In genomic region chr8:120229574-120229916, GRCm38 (mm10) we compare ENCODE assay signal across 7 mouse cellular contexts. TPM values are rescaled to one million over a fixed set of nuclear protein-coding genes. Genes with fewer than 3 reads are reported as not detected.
DNase-seq lines count a peak whose midpoint lies in the region; ATAC-seq and TF ChIP-seq lines count a peak whose summit lies in the region.

No protein-coding gene starts in this region.

- H3K36me3 ChIP-seq in CH12.LX (replicated peaks in 1 of 2; ENCODE audit: control insufficient read depth in 1 of 2, insufficient read depth in 1 of 2, low read length in 1 of 2) (peaks cover 0 to 4% of the 10 kb centered on the region in 2 experiments), ES-Bruce4 (ENCODE audit: control insufficient read depth, insufficient read depth, low read length, poor library complexity, severe bottlenecking) (no peaks in the 10 kb centered on the region)
- H3K36me3 ChIP-seq in embryonic facial prominence, embryonic 15.5 days = no peaks in the 10 kb centered on the region
- no peaks in the 10 kb centered on the region for H3K36me3 ChIP-seq in intestine, embryonic 15.5 days

- in situ Hi-C loops in CH12.LX (cut with MboI; ENCODE audit: low pct_ligation_motif_present, low pct_unique_long_range_greater_than_20kb, low sequenced_read_pairs) = no loop called here

- no peaks in the 10 kb centered on the region for H3K79me2 ChIP-seq in CH12.LX (replicated peaks; ENCODE audit: control insufficient read depth, extremely low read depth, insufficient read depth, poor library complexity, severe bottlenecking)

- ATAC-seq in embryonic facial prominence, embryonic 15.5 days (ENCODE audit: insufficient number of reproducible peaks, low FRiP score, low TSS enrichment, low read depth) = no peak
- 0 out of 2 replicates have a peak, but pooled peaks have one; percentile 4 for ATAC-seq in intestine, embryonic 15.5 days

- H3K27me3 ChIP-seq in CH12.LX (replicated peaks) (no peaks in the 10 kb centered on the region), ES-Bruce4 (ENCODE audit: control insufficient read depth, insufficient read depth, low read length, poor library complexity, severe bottlenecking) (0 out of 2 replicates have a peak, but pooled peaks cover 7% of the 10 kb centered on the region)
- no peaks in the 10 kb centered on the region for H3K27me3 ChIP-seq in embryonic facial prominence, embryonic 15.5 days
- H3K27me3 ChIP-seq in intestine, embryonic 15.5 days (replicated peaks) = peaks cover 11% of the 10 kb centered on the region; the same call in 1 of the 2 replicates

- peaks cover 11% of the 10 kb centered on the region for H3K9me3 ChIP-seq in CH12.LX (replicated peaks; ENCODE audit: low read length)
- no peaks in the 10 kb centered on the region for H3K9me3 ChIP-seq in ES-Bruce4 (replicated peaks; ENCODE audit: control insufficient read depth, insufficient read depth, low read length, poor library complexity, severe bottlenecking)
- H3K9me3 ChIP-seq in embryonic facial prominence, embryonic 15.5 days (replicated peaks) = no peaks in the 10 kb centered on the region
- H3K9me3 ChIP-seq in intestine, embryonic 15.5 days = no peaks in the 10 kb centered on the region

- H3K4me2 ChIP-seq in CH12.LX (ENCODE audit: insufficient read depth, low read depth, poor library complexity, severe bottlenecking) = peak overlapping the region; percentile 76; the same call in 1 of the 2 replicates
- H3K4me2 ChIP-seq in embryonic facial prominence, embryonic 15.5 days (replicated peaks) = peak overlapping the region; percentile 97
- peak overlapping the region; percentile 97 for H3K4me2 ChIP-seq in intestine, embryonic 15.5 days (replicated peaks)

- no peak for DNase-seq in CH12.LX (ENCODE audit: extremely low read depth)
- peak; percentile 49 for DNase-seq in lung, postnatal 14 days
- no peak for DNase-seq in spleen, adult 18-20 months
- DNase-seq in cerebellum, adult 9-10 months = no peak

- TF ChIP-seq POLR2A in CH12.LX (IDR thresholded peaks at IDR 0.05; ENCODE audit: low read depth, low read length) (no peak), ES-Bruce4 (IDR thresholded peaks at IDR 0.05; ENCODE audit: insufficient read depth, low read length) (no peak)

- TF ChIP-seq CTCF in CH12.LX (conservative IDR thresholded peaks at IDR 0.05 in 1 of 2, IDR thresholded peaks at IDR 0.05 in 1 of 2; ENCODE audit: low read depth in 2 of 2, low read length in 2 of 2) = no peak
- TF ChIP-seq CTCF in ES-Bruce4 (IDR thresholded peaks at IDR 0.05; ENCODE audit: low read depth, low read length) = no peak

- H3K27ac ChIP-seq in CH12.LX (ENCODE audit: insufficient read depth, low read depth) = no peak overlapping the region
- no peak overlapping the region for H3K27ac ChIP-seq in ES-Bruce4 (ENCODE audit: insufficient read depth, low read length)
- 0 out of 2 replicates have a peak overlapping the region, but pooled peaks have one; percentile 12 for H3K27ac ChIP-seq in embryonic facial prominence, embryonic 15.5 days (replicated peaks)
- no peak overlapping the region for H3K27ac ChIP-seq in intestine, embryonic 15.5 days

- dilution Hi-C loops in CH12.LX (cut with MboI; ENCODE audit: extremely low pct_ligation_motif_present, extremely low pct_unique_long_range_greater_than_20kb, low sequenced_read_pairs) = no loop called here

- peak overlapping the region in 1 of 3 experiments; percentile 80 for H3K4me3 ChIP-seq in CH12.LX (replicated peaks in 1 of 3; ENCODE audit: low read depth in 2 of 3, low read length in 2 of 3, poor library complexity in 1 of 3)
- peak overlapping the region; percentile 73 for H3K4me3 ChIP-seq in ES-Bruce4 (ENCODE audit: low read depth, low read length)
- peak overlapping the region; percentile 65 for H3K4me3 ChIP-seq in embryonic facial prominence, embryonic 15.5 days (replicated peaks)
- H3K4me3 ChIP-seq in intestine, embryonic 15.5 days (replicated peaks) = peak overlapping the region; percentile 67

- TF ChIP-seq RAD21 in CH12.LX (IDR thresholded peaks at IDR 0.05; ENCODE audit: low read depth, low read length) = no peak

- under 1% methylated on average over 22 of the region's 22 CpGs for whole genome bisulfite sequencing in embryonic facial prominence, embryonic 15.5 days
- WGBS in intestine, embryonic 15.5 days = under 1% methylated on average over 20 of the region's 22 CpGs

- H3K4me1 ChIP-seq in CH12.LX (ENCODE audit: control insufficient read depth in 1 of 2, insufficient read depth in 2 of 2) (peaks cover 46 to 68% of the 10 kb centered on the region in 2 experiments), ES-Bruce4 (ENCODE audit: control insufficient read depth, insufficient read depth, low read length) (no peaks in the 10 kb centered on the region)
- peaks cover 89% of the 10 kb centered on the region for H3K4me1 ChIP-seq in embryonic facial prominence, embryonic 15.5 days
- H3K4me1 ChIP-seq in intestine, embryonic 15.5 days (replicated peaks) = peaks cover 83% of the 10 kb centered on the region

- H3K9ac ChIP-seq in CH12.LX (ENCODE audit: insufficient read depth, low read depth) = no peak overlapping the region
- H3K9ac ChIP-seq in ES-Bruce4 (ENCODE audit: low read depth, poor library complexity, severe bottlenecking) = peak overlapping the region; percentile 92
- H3K9ac ChIP-seq in embryonic facial prominence, embryonic 15.5 days = peak overlapping the region; percentile 57
- H3K9ac ChIP-seq in intestine, embryonic 15.5 days = peak overlapping the region; percentile 59

- TF ChIP-seq EP300 in CH12.LX (IDR thresholded peaks at IDR 0.05; ENCODE audit: low read length) (no peak), ES-Bruce4 (IDR thresholded peaks at IDR 0.05; ENCODE audit: insufficient read depth, low read depth, low read length) (no peak)

TF ChIP-seq in CH12.LX, 34 proteins besides CTCF, POLR2A, EP300 and RAD21:
- TF ChIP-seq MAX (IDR thresholded peaks at IDR 0.05; ENCODE audit: low read length) = no peak
- TF ChIP-seq MAZ (IDR thresholded peaks at IDR 0.05; ENCODE audit: low read depth, low read length) = no peak
- TF ChIP-seq ETS1 (conservative IDR thresholded peaks at IDR 0.05; ENCODE audit: low read depth, low read length) = no peak
- no peak for TF ChIP-seq ZKSCAN1 (IDR thresholded peaks at IDR 0.05; ENCODE audit: borderline replicate concordance, low read depth, low read length)
- TF ChIP-seq SMC3 (IDR thresholded peaks at IDR 0.05; ENCODE audit: low read depth, low read length) = no peak
- TF ChIP-seq ZC3H11A (IDR thresholded peaks at IDR 0.05; ENCODE audit: low read depth, low read length) = no peak
- no peak for TF ChIP-seq ELF1 (IDR thresholded peaks at IDR 0.05; ENCODE audit: low read depth, low read length)
- no peak for TF ChIP-seq ZMIZ1 (IDR thresholded peaks at IDR 0.05; ENCODE audit: low read depth, low read length)
- no peak for TF ChIP-seq KAT2A (IDR thresholded peaks at IDR 0.05; ENCODE audit: insufficient replicate concordance, low read length)
- no peak for TF ChIP-seq UBTF (IDR thresholded peaks at IDR 0.05; ENCODE audit: low read depth, low read length)
- TF ChIP-seq BHLHE40 (IDR thresholded peaks at IDR 0.05; ENCODE audit: low read depth, low read length) = no peak
- TF ChIP-seq POLR2AphosphoS2 (IDR thresholded peaks at IDR 0.05; ENCODE audit: low read depth, low read length) = no peak
- TF ChIP-seq USF1 (IDR thresholded peaks at IDR 0.05; ENCODE audit: low read depth, low read length) = no peak
- TF ChIP-seq HCFC1 (IDR thresholded peaks at IDR 0.05; ENCODE audit: low read depth, low read length) = no peak
- TF ChIP-seq TCF12 (IDR thresholded peaks at IDR 0.05; ENCODE audit: low read depth, low read length) = no peak
- no peak for TF ChIP-seq NRF1 (IDR thresholded peaks at IDR 0.05; ENCODE audit: low read depth, low read length)
- no peak for TF ChIP-seq JUND (conservative IDR thresholded peaks at IDR 0.05; ENCODE audit: low read depth, low read length)
- no peak for TF ChIP-seq MAFK (IDR thresholded peaks at IDR 0.05; ENCODE audit: insufficient replicate concordance, low read length)
- no peak for TF ChIP-seq RCOR1 (conservative IDR thresholded peaks at IDR 0.05; ENCODE audit: low read depth, low read length)
- no peak for TF ChIP-seq MXI1 (IDR thresholded peaks at IDR 0.05; ENCODE audit: low read depth, low read length)

RNA-seq across cellular contexts. Expression of gene Gse1, which starts 1.3 kb away (rescaled TPM):
- 5.6 and 8.5 TPM in 2 replicates for total RNA-seq in CH12.LX (2012; rRNA removed)
- total RNA-seq in CH12.LX (2014; rRNA removed) = 0.96 and 1.3 TPM in 2 replicates
- polyA plus RNA-seq in CH12.LX (2012; ENCODE audit: insufficient read length, low read depth) = 8.8 and 9.8 TPM in 2 replicates
- polyA plus RNA-seq in ES-Bruce4 (2011; ENCODE audit: insufficient read depth, insufficient read length, low read depth, missing spikeins) = 20.7 and 31.8 TPM in 2 replicates
- 11.1 and 12.0 TPM in 2 replicates for polyA plus RNA-seq in embryonic facial prominence, embryonic 15.5 days (2015; fragmentation: Nextera tagmentation; extraction: Ambion mirVana)
- polyA plus RNA-seq in intestine, embryonic 15.5 days (2015; fragmentation: Nextera tagmentation; extraction: Ambion mirVana) = 7.9 and 9.6 TPM in 2 replicates

RNA-seq across cellular contexts. Expression of gene Fam92b, which starts 52.3 kb away (rescaled TPM):
- total RNA-seq in CH12.LX (2012; rRNA removed) (not detected in 2 replicates), CH12.LX (2014; rRNA removed) (not detected in 2 replicates)
- polyA plus RNA-seq in CH12.LX (2012; ENCODE audit: insufficient read length, low read depth) (not detected in 2 replicates), ES-Bruce4 (2011; ENCODE audit: insufficient read depth, insufficient read length, low read depth, missing spikeins) (not detected in 2 replicates)
- 6.6 and 11.4 TPM in 2 replicates for polyA plus RNA-seq in embryonic facial prominence, embryonic 15.5 days (2015; fragmentation: Nextera tagmentation; extraction: Ambion mirVana)
- polyA plus RNA-seq in intestine, embryonic 15.5 days (2015; fragmentation: Nextera tagmentation; extraction: Ambion mirVana) = 0.78 and 0.93 TPM in 2 replicates
